Mouse (Mus musculus): Measurements from ENCODE around the gene Cxcl15. TPM values are rescaled to one million over a fixed set of nuclear protein-coding genes. Genes with fewer than 3 reads are reported as not detected.

Cxcl15 gene
- not detected for total RNA-seq (2021)
- long read RNA-seq, experiment 1, result 0 reads
- long read RNA-seq, experiment 2, result 0 reads

GRCm38 (mm10) chr5:90794195-90794625, at the start of gene Cxcl15:
Gene Cxcl15, plus strand, starts transcription at chr5:90794534.
- no peak for DNase-seq (ENCODE audit: low spot score in 2 of 2)

GRCm38 (mm10) chr5:90753934-90754333, 40.4 kb upstream of the Cxcl15 start:
- no peak for DNase-seq (ENCODE audit: low spot score in 2 of 2)

DNA sequence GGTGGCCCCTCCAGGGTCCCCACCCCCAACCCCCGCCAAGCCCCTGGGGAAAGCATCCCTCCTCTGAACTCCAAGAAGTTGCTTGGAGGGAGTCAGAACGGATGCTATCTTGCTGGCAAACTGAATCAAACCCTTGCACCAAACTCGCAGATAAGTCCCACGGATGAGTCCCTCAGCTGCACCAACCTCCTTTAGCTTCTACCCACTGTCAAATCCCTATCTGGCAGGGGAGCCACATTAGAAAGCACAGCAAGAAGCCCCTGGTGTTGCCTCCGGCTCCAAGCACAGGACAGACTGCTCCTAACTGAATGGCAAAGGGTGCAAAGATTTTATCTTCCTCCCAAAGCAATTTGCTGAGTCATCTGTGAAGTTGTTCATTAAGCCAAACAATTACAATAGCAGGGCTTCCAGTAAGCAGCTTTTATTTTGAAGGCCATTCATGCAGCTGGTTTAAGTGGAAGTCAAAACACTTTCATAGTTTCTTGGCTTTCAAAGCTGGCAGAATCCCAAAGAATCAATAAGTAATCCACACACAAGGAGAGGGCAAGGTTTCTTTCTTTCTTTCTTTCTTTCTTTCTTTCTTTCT, 36.2 kb upstream of the Cxcl15 start:
- no peak for DNase-seq (ENCODE audit: low spot score in 2 of 2)

DNA sequence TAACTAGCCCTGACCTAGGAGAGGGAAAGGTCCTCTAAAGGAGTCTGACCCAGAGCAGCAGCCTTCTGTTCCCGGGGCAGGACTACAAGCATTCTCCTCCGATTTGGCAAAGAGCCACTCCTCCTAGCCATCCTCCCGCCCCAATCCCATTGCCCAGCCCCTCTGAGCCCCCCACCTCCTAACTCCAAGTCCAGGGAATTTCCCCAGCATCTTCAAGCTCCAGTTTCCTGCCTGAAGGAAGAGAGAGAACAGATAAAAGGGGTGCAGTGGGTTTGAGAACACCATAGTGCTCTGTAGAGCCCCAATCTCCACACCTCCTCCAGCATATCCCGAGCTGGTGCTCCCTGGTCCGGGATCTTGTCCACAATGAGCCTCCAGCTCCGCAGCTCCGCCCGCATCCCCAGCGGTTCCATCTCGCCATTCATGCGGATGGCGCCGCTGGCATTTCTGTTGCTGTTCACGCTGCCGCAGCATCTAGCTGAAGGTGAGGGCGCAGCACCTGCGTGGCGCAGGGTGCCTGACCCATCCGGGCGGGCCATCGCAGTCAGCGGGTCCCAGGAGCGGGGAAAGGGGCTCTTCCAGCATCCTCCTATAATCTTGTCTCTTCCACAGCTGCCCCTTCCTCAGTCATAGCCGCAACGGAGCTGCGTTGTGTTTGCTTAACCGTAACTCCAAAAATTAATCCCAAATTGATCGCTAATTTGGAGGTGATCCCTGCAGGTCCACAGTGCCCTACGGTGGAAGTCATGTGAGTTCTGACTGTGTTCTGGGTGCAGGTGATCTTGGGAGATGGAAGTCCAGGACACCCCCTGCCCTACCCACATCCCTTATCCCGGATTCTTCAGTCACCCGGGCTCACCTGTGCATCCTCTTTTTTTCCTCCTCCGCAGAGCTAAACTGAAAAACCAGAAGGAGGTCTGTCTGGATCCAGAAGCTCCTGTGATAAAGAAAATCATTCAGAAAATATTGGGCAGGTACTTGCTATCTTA, 35.0 kb upstream of the Cxcl15 start, which contains the start of gene Cxcl5:
TSS of gene Cxcl5 (plus strand) at position 284 of the 989 bp plus-strand sequence.
- no peak for DNase-seq (ENCODE audit: low spot score in 2 of 2)

- DNase-seq (ENCODE audit: low spot score in 2 of 2), result no peak
These were observed 34.0 kb upstream of the Cxcl15 start for GRCm38 (mm10) chr5:90760303-90760702.

DNA sequence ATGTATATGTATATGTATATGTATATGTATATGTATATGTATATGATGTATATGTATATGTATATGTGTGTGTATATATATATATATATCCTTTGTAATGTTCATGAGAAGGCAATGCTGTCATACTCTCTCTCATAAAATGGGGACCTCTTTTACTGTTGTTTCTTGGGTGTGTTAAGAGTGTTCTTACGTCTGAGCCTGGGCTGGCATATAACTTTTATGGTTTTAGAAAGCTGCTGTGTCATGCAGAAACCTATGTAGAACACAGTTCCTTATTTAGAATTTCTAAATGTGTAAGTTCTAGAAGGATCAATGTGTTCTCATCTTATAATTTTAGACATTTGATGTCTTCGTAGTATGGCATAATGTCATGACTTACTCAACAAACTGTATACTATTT, 33.5 kb upstream of the Cxcl15 start:
- DNase-seq (ENCODE audit: low spot score in 2 of 2), result no peak

DNA sequence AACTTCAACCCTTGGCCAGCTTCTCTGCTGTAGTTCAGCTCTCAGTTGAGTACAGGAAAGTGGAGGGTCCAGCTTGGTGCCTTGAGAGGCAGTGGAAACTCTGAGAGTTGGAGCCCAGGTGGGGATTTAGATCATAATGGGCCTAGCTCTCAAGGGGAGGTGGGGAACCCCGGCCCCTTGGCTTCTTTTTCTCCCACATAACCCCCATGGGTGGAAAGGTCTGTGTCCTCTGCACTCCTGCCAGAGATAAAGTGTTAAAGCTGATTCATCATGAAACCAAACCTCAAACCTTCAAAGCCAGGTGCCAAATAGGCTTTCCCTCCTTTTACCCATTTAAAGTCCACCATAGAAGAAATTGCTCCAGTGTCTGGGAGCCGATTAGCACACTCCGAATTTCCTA, 32.5 kb upstream of the Cxcl15 start:
- no peak for DNase-seq (ENCODE audit: low spot score in 2 of 2)

DNA sequence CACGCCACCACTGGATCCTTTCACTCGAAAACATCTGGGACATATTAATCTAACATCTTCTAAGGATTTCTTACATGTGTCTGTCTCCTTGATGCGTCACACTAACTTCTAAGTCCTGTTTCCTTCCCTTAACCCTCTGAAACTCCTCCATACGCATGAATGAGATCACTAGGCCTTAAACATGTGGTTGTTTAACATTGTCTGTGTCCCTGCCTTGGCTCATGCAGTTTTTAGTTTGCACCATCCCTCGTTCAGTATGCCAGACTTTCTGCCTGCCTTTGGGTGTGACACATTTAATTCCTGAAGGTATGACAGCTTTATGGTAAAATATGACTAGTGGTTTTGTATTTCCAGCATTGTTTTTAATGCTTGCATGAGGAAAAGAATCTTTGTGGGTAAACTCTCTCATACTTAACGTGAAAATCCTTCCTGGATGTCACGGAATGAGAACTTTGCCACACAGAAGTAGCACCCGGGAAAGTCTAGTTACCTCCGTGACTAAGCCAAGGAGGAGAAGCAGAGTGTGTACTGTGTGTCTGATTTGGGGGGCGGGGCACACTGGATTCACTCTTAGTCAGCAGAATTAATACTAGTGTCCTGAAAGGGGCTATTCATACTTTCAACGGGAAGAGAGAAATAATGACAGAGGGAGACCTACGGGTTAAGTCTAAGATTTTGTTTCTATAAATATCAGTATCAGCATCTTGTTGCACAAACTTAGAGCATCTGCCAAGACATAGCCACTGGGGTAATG, 30.2 kb upstream of the Cxcl15 start:
- DNase-seq (ENCODE audit: low spot score in 2 of 2), result no peak

DNA sequence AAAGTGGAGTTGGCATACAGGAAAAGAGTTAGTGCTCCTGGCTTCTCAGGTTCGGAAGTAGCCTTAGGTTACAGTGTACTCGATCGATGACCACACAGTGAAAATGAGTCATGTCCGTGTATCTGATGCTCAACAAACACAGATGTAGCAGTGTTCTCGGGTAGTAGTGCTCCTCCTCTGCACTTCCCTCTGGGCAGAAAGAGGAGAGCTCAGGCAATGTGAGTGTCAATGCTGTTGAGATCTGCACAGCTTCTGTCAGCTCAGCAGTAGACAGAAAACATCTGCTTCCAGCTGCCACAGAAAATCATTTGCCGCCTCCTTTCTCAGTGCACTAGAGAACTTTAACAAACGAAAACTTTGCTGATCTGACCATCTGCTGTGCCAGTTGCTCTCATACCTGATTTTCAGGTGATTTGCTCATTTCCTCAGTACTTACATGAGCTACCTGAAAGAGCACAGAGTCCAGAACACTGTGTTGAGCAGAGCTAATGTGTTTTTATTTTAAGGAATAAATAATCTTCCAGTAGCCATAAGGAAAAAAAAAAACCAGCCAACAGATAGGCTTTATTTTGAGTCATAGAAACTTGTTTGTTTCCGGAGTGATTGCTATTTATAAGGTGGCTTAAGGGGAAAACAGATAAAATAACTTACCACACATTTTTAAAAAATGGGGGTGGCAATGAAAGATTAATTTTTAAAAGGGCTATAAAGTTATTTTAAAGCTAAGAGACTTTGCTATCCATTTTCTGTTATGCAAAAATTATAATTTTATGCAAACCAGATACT, 28.3 kb upstream of the Cxcl15 start:
- DNase-seq (ENCODE audit: low spot score in 2 of 2), result no peak

- no peak for DNase-seq (ENCODE audit: low spot score in 2 of 2)
These were observed 26.1 kb upstream of the Cxcl15 start, which contains the start of gene Ppbp for GRCm38 (mm10) chr5:90768218-90768617. Gene Ppbp, plus strand, starts transcription at chr5:90768518.

- DNase-seq (ENCODE audit: low spot score in 2 of 2), result no peak
These were observed 23.0 kb upstream of the Cxcl15 start for GRCm38 (mm10) chr5:90771369-90771768.

- no peak for DNase-seq (ENCODE audit: low spot score in 2 of 2)
These were observed 22.3 kb upstream of the Cxcl15 start, which contains the start of gene Pf4 for GRCm38 (mm10) chr5:90771880-90772653. Gene Pf4, plus strand, starts transcription at chr5:90772435.

DNA sequence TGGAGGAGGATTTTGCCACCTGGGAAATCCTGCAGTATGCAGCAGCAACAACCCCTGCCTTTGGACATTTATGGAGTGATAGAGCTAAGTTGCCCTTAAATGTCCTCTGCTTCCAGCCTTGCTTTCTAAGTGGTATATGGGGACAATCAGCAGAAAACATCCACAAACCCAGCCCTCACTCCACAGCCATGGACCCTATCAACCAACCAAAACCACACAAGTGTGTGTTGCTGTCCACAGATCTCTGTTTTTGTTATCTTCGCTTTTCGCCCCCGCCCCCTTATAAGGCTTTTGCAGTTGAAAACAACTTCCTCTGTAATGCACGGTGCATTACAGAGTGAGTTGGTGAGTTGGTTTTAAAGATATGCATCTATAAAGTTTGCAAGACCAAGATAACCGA, 18.8 kb upstream of the Cxcl15 start:
- no peak for DNase-seq (ENCODE audit: low spot score in 2 of 2)

DNA sequence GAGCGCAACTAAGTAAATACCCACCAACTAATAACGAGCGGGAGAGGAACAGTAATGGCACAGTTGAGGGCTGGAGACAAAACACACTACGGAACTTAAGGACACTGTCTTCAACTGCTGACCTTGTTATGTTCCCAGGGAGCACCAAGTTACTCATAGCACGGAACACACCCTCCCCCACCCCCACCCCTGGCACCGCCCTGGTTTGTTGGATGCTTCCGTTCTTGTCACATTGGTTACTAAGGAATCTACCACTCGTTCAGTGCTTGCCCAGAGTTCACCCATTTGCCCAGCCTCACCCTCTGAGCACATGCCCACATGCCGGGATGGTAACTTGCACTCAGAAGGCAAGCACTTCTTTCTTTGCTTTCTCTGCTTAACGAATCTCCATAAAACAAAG, 16.7 kb upstream of the Cxcl15 start:
- no peak for DNase-seq (ENCODE audit: low spot score in 2 of 2)

- no peak for DNase-seq (ENCODE audit: low spot score in 2 of 2)
These were observed 15.5 kb upstream of the Cxcl15 start for GRCm38 (mm10) chr5:90778856-90779255.

- no peak for DNase-seq (ENCODE audit: low spot score in 2 of 2)
These were observed 10.6 kb upstream of the Cxcl15 start for GRCm38 (mm10) chr5:90783697-90784096.

DNA sequence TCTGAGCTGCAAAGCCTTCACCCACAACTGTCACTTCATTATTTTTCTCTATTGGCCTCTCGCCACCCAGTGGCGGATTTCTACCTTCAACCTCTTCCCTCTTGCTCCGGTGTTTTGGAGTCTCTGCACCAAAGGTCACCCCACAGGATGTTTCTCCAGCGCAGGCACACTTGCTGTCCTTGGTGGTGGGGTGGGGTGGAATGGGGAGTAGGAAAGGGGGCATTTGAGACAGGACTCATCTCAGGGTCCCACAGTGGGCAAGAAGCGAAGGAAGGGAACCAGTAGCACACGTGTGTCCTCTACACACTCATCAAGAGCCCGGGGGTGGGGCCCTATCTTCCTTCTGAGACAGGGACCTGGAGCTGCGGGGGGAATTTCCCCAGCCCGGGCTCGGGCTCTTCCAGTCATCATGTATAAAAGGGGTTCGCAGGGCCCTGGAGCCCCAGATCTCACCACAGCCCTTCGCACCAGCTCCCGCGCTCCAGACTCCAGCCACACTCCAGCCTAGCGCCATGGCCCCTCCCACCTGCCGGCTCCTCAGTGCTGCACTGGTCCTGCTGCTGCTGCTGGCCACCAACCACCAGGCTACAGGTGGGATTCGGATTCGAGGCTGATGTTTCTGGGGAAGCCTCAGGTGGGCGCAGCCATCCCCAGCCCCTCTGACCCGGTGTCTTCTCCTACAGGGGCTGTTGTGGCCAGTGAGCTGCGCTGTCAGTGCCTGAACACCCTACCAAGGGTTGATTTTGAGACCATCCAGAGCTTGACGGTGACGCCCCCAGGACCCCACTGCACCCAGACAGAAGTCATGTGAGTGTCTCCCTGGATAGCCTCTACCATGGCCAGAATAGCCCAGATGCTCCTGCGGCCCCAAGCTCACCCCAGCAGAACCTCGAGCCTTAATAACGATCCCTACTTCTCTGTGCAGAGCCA, 8.4 kb upstream of the Cxcl15 start, which contains the start of gene Cxcl3:
TSS of gene Cxcl3 (plus strand) at position 445 of the 930 bp plus-strand sequence.
- DNase-seq (ENCODE audit: low spot score in 2 of 2), result no peak

- no peak for DNase-seq (ENCODE audit: low spot score in 2 of 2)
These were observed 6.2 kb upstream of the Cxcl15 start for GRCm38 (mm10) chr5:90788114-90788513.
